Mouse (Mus musculus) naive thymus-derived CD4-positive, alpha-beta T cell, adult 2 months (primary cell): ENCODE data around the gene Ywhag.

Experiments used
- DNase-seq: peaks from one replicate; pipeline ENCODE4 v3.0.0-alpha.2; 2011; ENCODE audit warnings: low read depth

The Ywhag gene

GRCm38 (mm10) chr5:135911633-135912220 is 22.7 kb downstream of the Ywhag start:
- DNase-seq: no peak

GRCm38 (mm10) chr5:135910813-135911212 is 23.6 kb downstream of the Ywhag start:
- DNase-seq: no peak

- DNase-seq: no peak
Measured at GRCm38 (mm10) chr5:135909646-135910045, 24.8 kb downstream of the Ywhag start.

- no peak for DNase-seq
Measured at GRCm38 (mm10) chr5:135908989-135909388, 25.4 kb downstream of the Ywhag start.

GRCm38 (mm10) chr5:135908185-135908584 is 26.2 kb downstream of the Ywhag start:
- DNase-seq: no peak

GRCm38 (mm10) chr5:135907256-135907655 is 27.2 kb downstream of the Ywhag start:
- no peak for DNase-seq

- DNase-seq: no peak
Measured at GRCm38 (mm10) chr5:135906846-135907245, 27.6 kb downstream of the Ywhag start.

- no peak for DNase-seq
Measured at GRCm38 (mm10) chr5:135905320-135906225, 28.8 kb downstream of the Ywhag start.

- DNase-seq: no peak
Measured at GRCm38 (mm10) chr5:135904259-135904658, 30.2 kb downstream of the Ywhag start.

- DNase-seq: peak; percentile 76
Measured at GRCm38 (mm10) chr5:135903551-135904151, 30.8 kb downstream of the Ywhag start.

- no peak for DNase-seq
Measured at GRCm38 (mm10) chr5:135903058-135903457, 31.4 kb downstream of the Ywhag start.

GRCm38 (mm10) chr5:135901354-135902095 is 32.9 kb downstream of the Ywhag start:
- peak; percentile 47 for DNase-seq

GRCm38 (mm10) chr5:135900701-135901100 is 33.7 kb downstream of the Ywhag start:
- DNase-seq: no peak

- no peak for DNase-seq
Measured at GRCm38 (mm10) chr5:135899833-135900232, 34.6 kb downstream of the Ywhag start.

GRCm38 (mm10) chr5:135898995-135899394 is 35.4 kb downstream of the Ywhag start:
- DNase-seq: no peak

- peak; percentile 82 for DNase-seq
Measured at GRCm38 (mm10) chr5:135898028-135898427, 36.4 kb downstream of the Ywhag start.

- no peak for DNase-seq
Measured at GRCm38 (mm10) chr5:135894958-135895357, 39.5 kb downstream of the Ywhag start.

GRCm38 (mm10) chr5:135892589-135893351 is 41.6 kb downstream of the Ywhag start:
- DNase-seq: no peak

GRCm38 (mm10) chr5:135890920-135891319 is 43.5 kb downstream of the Ywhag start:
- DNase-seq: no peak

- DNase-seq: no peak
Measured at GRCm38 (mm10) chr5:135890323-135890722, 44.1 kb downstream of the Ywhag start.

- no peak for DNase-seq
Measured at GRCm38 (mm10) chr5:135888405-135889215, 45.8 kb downstream of the Ywhag start.
